Mouse (Mus musculus) heart, adult 2 months (tissue): ENCODE results near the gene Dyrk1b. TPM values are rescaled to one million over a fixed set of nuclear protein-coding genes. Genes with fewer than 3 reads are reported as not detected.
A peak's percentile ranks its signal among the peaks of the same experiment; 100 is the strongest.

Source experiments
- DNase-seq, 2 experiments: peaks; one replicate each; pipeline ENCODE4 v3.0.0; 2021
- H3K27ac ChIP-seq: fragments of 200-600 bp; 2 replicates; pipeline ENCODE4 v1.8.1; 2022
- H3K27me3 ChIP-seq: fragments of 200-500 bp; 2 replicates; pipeline ENCODE4 v1.6.1; 2012; ENCODE audit warnings: mild to moderate bottlenecking, low read length, inconsistent platforms, mixed read lengths; ENCODE audit not compliant: control insufficient read depth, insufficient read depth
- H3K36me3 ChIP-seq: fragments of 200-500 bp; 2 replicates; pipeline ENCODE4 v1.6.1; 2012; ENCODE audit warnings: low read length, inconsistent platforms; ENCODE audit not compliant: control insufficient read depth, insufficient read depth
- H3K4me1 ChIP-seq: fragments of 200-500 bp; 2 replicates; pipeline ENCODE4 v1.6.1; 2011; ENCODE audit warnings: low read length; ENCODE audit not compliant: control insufficient read depth, insufficient read depth
- H3K4me3 ChIP-seq: fragments of 200-600 bp; 2 replicates; pipeline ENCODE4 v1.8.1; 2022
- H3K79me2 ChIP-seq: fragments of 200-500 bp; replicated peaks from 2 replicates; pipeline ENCODE4 v1.6.1; 2012; ENCODE audit warnings: mild to moderate bottlenecking, inconsistent platforms, low read length, moderate library complexity, mixed read lengths; ENCODE audit not compliant: control insufficient read depth, insufficient read depth
- H3K9ac ChIP-seq: fragments of 200-500 bp; 2 replicates; pipeline ENCODE4 v1.6.1; 2012; ENCODE audit warnings: low read depth, mild to moderate bottlenecking, control low read depth, inconsistent platforms, low read length, mixed read lengths
- CTCF ChIP-seq: fragments of 200-600 bp; IDR thresholded peaks from 2 replicates; pipeline ENCODE4 v1.8.1; 2022; ENCODE audit warnings: antibody characterized with exemption, mild to moderate bottlenecking, moderate library complexity
- EP300 ChIP-seq: fragments of 200-500 bp; IDR thresholded peaks from 2 replicates; pipeline ENCODE4 v1.6.1; 2011; ENCODE audit warnings: low read depth, low read length, control low read depth; ENCODE audit not compliant: insufficient read depth
- POLR2A ChIP-seq: fragments of 200-500 bp; IDR thresholded peaks from 2 replicates; pipeline ENCODE4 v1.6.1; 2011; ENCODE audit warnings: mild to moderate bottlenecking, low read depth, low read length, control low read depth; ENCODE audit not compliant: insufficient read depth
- WGBS: fragments of 180-500 bp; shearing (Covaris S2); methylation state at CpG from one replicate; pipeline ENCODE4 v1.1.7; 2018; 5-methylcytosine and 5-hydroxymethylcytosine counted together
- intact Hi-C: fragments of 180-260 bp; cut with DNase I; formaldehyde crosslinking; loops from one replicate; pipeline ENCODE4 v1.15.1; 2025
- polyA plus RNA-seq: library from polyadenylated mRNA; depleted of rRNA; stranded (reverse); fragments of >200 nt; gene quantifications from 2 replicates; pipeline ENCODE4 v1.2.3, GENCODE M21; 2012
- total RNA-seq, 2 experiments: library from RNA; stranded (reverse); gene quantifications; 2 replicates each; pipeline ENCODE4 v1.2.3; 2021

The Dyrk1b gene
- total and polyA plus RNA-seq, 3 experiments: 28.0 to 30.1 (median 28.3) TPM

GRCm38 (mm10) chr7:28159292-28159691, 20.0 kb upstream of the Dyrk1b start:
- TF ChIP-seq EP300 (no peak), CTCF (no peak), POLR2A (no peak)
- WGBS: 29% methylated on average over 6 of the region's 6 CpGs
- H3K27me3 ChIP-seq: no peaks in the 10 kb centered on the region
- no peak overlapping the region for H3K27ac ChIP-seq
- intact Hi-C loops: no loop called here
- no peak overlapping the region for H3K9ac ChIP-seq
- no peaks in the 10 kb centered on the region for H3K36me3 ChIP-seq
- no peaks in the 10 kb centered on the region for H3K79me2 ChIP-seq
- H3K4me1 ChIP-seq: no peaks in the 10 kb centered on the region
- DNase-seq: no peak
- no peak overlapping the region for H3K4me3 ChIP-seq

GRCm38 (mm10) chr7:28159893-28160292, 19.4 kb upstream of the Dyrk1b start:
- no peaks in the 10 kb centered on the region for H3K27me3 ChIP-seq
- WGBS: 77% methylated on average over 3 of the region's 3 CpGs
- no peaks in the 10 kb centered on the region for H3K79me2 ChIP-seq
- no peaks in the 10 kb centered on the region for H3K36me3 ChIP-seq
- no peak for DNase-seq
- H3K9ac ChIP-seq: no peak overlapping the region
- no peak overlapping the region for H3K27ac ChIP-seq
- H3K4me3 ChIP-seq: no peak overlapping the region
- TF ChIP-seq CTCF (no peak), POLR2A (no peak), EP300 (no peak)
- intact Hi-C loops: no loop called here
- H3K4me1 ChIP-seq: no peaks in the 10 kb centered on the region

GRCm38 (mm10) chr7:28161163-28161749, 18.0 kb upstream of the Dyrk1b start:
- WGBS: 48% methylated on average over 9 of the region's 9 CpGs
- Histone ChIP-seq H3K4me1 (no peaks in the 10 kb centered on the region), H3K27ac (no peak overlapping the region), H3K27me3 (no peaks in the 10 kb centered on the region), H3K36me3 (no peaks in the 10 kb centered on the region), H3K79me2 (no peaks in the 10 kb centered on the region), H3K4me3 (no peak overlapping the region), H3K9ac (no peak overlapping the region)
- no peak for TF ChIP-seq CTCF
- intact Hi-C loops: no loop called here
- DNase-seq: no peak

GRCm38 (mm10) chr7:28165406-28165805, 13.9 kb upstream of the Dyrk1b start:
- no peak overlapping the region for H3K4me3 ChIP-seq
- TF ChIP-seq EP300 (no peak), POLR2A (no peak), CTCF (0 out of 2 replicates have a peak, but pooled peaks have one; percentile 21)
- intact Hi-C loops: loop anchor here (5.0 kb wide), 2 partner anchors 47 to 113 kb away; partner anchors contain the start of gene Psmc4
- H3K27ac ChIP-seq: no peak overlapping the region
- H3K9ac ChIP-seq: no peak overlapping the region
- H3K79me2 ChIP-seq: no peaks in the 10 kb centered on the region
- H3K27me3 ChIP-seq: no peaks in the 10 kb centered on the region
- no peaks in the 10 kb centered on the region for H3K36me3 ChIP-seq
- DNase-seq: no peak
- 73% methylated on average over 6 of the region's 6 CpGs for WGBS
- no peaks in the 10 kb centered on the region for H3K4me1 ChIP-seq

GRCm38 (mm10) chr7:28168320-28169115, 10.8 kb upstream of the Dyrk1b start:
- Histone ChIP-seq H3K36me3 (no peaks in the 10 kb centered on the region), H3K27ac (peak overlapping the region; percentile 75), H3K79me2 (no peaks in the 10 kb centered on the region; the same call in 1 of the 2 replicates), H3K9ac (peak overlapping the region; percentile 35), H3K4me1 (peaks cover 2% of the 10 kb centered on the region; the same call in 1 of the 2 replicates), H3K27me3 (no peaks in the 10 kb centered on the region), H3K4me3 (peak overlapping the region; percentile 77)
- DNase-seq: peak; percentile 65 to 67
- intact Hi-C loops: loop anchor here (1.0 to 5.0 kb wide), 3 partner anchors 20 to 116 kb away; partner anchors contain the start of gene Psmc4
- TF ChIP-seq POLR2A (no peak), CTCF (peak; percentile 91), EP300 (no peak)
- 5% methylated on average over 9 of the region's 9 CpGs for WGBS
